Mouse (Mus musculus): ENCODE data around the gene Mki67.

DNA sequence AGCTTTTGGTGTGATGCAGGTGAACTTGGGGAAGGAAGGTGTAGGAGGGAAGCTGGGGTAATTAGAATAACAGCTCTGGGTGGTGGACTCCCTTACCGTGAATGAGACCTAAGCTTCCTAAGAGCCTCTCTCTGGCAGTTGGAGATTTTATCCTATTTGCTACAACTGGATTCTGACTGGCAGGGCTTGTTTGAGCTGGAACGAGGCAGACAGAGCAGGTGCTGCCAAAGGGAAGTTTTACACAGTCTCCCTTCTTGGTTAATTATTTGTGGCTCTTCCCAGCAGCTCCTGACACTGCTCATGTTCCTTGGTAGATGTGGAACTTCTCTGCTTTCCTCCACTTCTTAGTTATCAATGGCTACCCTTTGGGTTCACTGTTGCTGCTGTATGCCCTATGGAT is 30.9 kb upstream of the Mki67 start:
- TF ChIP-seq CTCF (IDR thresholded peaks at IDR 0.05; ENCODE audit: low read depth): no peak
- no peak for TF ChIP-seq EP300 (IDR thresholded peaks at IDR 0.05; ENCODE audit: low read depth)

All from heart, postnatal 0 days (tissue).